Mouse (Mus musculus) MEL (cell line): Measurements from ENCODE around the gene Tcf7l2.

ENCODE experiments used
- CTCF ChIP-seq, 3 experiments: IDR thresholded peaks in 2 of 3; conservative IDR thresholded peaks in 1 of 3; 2 replicates each; pipeline ENCODE4 v1.5.1; 2011 to 2012; ENCODE audit warnings: low read length in 3 of 3, low read depth in 2 of 3, mild to moderate bottlenecking in 2 of 3, improper control_type of control experiment in 1 of 3, inconsistent platforms in 1 of 3, mixed read lengths in 1 of 3, moderate library complexity in 1 of 3; ENCODE audit not compliant: control insufficient read depth in 1 of 3, insufficient read depth in 1 of 3, poor library complexity in 1 of 3, severe bottlenecking in 1 of 3
- GABPA ChIP-seq: IDR thresholded peaks from 2 replicates; pipeline ENCODE4 v1.6.1; 2012; ENCODE audit warnings: low read depth, mild to moderate bottlenecking, inconsistent platforms, low read length, improper control_type of control experiment, moderate library complexity
- JUND ChIP-seq: IDR thresholded peaks from 2 replicates; pipeline ENCODE4 v1.6.1; 2011; ENCODE audit warnings: low read depth, mild to moderate bottlenecking, improper control_type of control experiment, low read length
- POLR2A ChIP-seq, 2 experiments: IDR thresholded peaks; 2 replicates each; pipeline ENCODE4 v1.6.1; 2011 to 2012; ENCODE audit warnings: low read length in 2 of 2, mild to moderate bottlenecking in 2 of 2, control low read depth in 1 of 2, improper control_type of control experiment in 1 of 2, low read depth in 1 of 2, moderate library complexity in 1 of 2; ENCODE audit not compliant: control insufficient read depth in 1 of 2, insufficient read depth in 1 of 2, poor library complexity in 1 of 2
- RAD21 ChIP-seq: IDR thresholded peaks from 2 replicates; pipeline ENCODE4 v1.6.1; 2011; ENCODE audit warnings: mild to moderate bottlenecking, low read depth, low read length, improper control_type of control experiment
- UBTF ChIP-seq: IDR thresholded peaks from 2 replicates; pipeline ENCODE4 v1.6.1; 2012; ENCODE audit warnings: low read depth, mild to moderate bottlenecking, inconsistent platforms, low read length, improper control_type of control experiment, moderate library complexity, borderline replicate concordance; ENCODE audit not compliant: insufficient read depth
- USF1 ChIP-seq: IDR thresholded peaks from 2 replicates; pipeline ENCODE4 v1.6.1; 2014; ENCODE audit warnings: low read depth, mild to moderate bottlenecking, inconsistent platforms, low read length, improper control_type of control experiment, moderate library complexity
- ZNF384 ChIP-seq: IDR thresholded peaks from 2 replicates; pipeline ENCODE4 v1.6.1; 2012; ENCODE audit warnings: low read depth, mild to moderate bottlenecking, inconsistent platforms, low read length, improper control_type of control experiment

GRCm38 (mm10) chr19:55902573-55903385 is 161.2 kb downstream of the Tcf7l2 start:
- TF ChIP-seq UBTF (no peak), ZNF384 (no peak), CTCF (IDR thresholded peaks at IDR 0.05 in 2 of 3, conservative IDR thresholded peaks at IDR 0.05 in 1 of 3; ENCODE audit: control insufficient read depth in 1 of 3, insufficient read depth in 1 of 3, low read depth in 2 of 3, low read length in 3 of 3, poor library complexity in 1 of 3, severe bottlenecking in 1 of 3) (no peak), POLR2A (IDR thresholded peaks at IDR 0.05; ENCODE audit: control insufficient read depth in 1 of 2, insufficient read depth in 1 of 2, low read depth in 1 of 2, low read length in 2 of 2, poor library complexity in 1 of 2) (no peak), USF1 (no peak), GABPA (no peak), RAD21 (no peak), JUND (no peak)
